Mouse (Mus musculus) E14TG2a.4 (cell line): ENCODE results near the gene Rps6kb1.

Experiments used
- CTCF ChIP-seq: conservative IDR thresholded peaks from 2 replicates; pipeline ENCODE4 v1.5.1; 2014; ENCODE audit warnings: low read length
- POU5F1 ChIP-seq: IDR thresholded peaks from 2 replicates; pipeline ENCODE4 v1.6.1; 2014; ENCODE audit warnings: low read length, borderline replicate concordance

DNA sequence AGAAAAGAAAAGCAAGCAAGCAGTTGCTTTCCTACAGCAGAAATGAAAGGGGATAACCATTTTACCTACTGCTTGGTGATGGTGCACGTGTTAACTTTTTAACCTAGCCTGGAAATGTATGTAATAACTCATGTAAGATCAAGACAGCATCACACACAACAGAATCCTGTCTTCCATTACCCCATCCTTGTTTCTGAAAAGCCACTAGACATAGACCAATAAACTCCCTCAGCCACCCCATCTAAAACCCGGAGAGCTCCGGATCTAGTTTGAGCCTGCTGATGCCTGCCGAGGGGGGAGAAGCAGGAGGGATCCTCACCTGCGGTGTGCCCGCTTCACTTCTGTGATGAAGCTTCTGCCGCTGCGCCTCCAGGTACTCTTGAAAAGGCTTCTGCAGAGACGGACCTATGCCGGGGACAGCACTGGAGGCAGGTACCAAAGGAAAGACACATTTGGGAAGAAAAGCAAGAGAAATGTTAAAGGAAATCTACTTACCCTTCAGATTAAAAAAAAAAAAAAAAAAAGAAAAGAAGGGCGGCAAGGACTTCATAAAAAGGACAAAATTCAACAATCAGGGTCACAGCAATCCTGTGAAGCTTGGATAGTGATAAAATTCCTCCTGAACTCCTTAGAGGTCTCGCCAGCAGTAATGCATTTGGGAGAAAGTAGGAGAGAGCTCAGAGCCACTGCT, 41.7 kb upstream of the Rps6kb1 start:
- TF ChIP-seq CTCF (no peak), POU5F1 (no peak)
